Mouse (Mus musculus) liver, postnatal 0 days (tissue): ENCODE data around the gene Zfp318.

Experiments used
- CTCF ChIP-seq: sonication (generic); IDR thresholded peaks from 2 replicates; pipeline ENCODE4 v1.5.1; 2016; ENCODE audit warnings: antibody characterized with exemption, low read depth
- EP300 ChIP-seq: IDR thresholded peaks from 2 replicates; pipeline ENCODE4 v1.6.1; 2016; ENCODE audit warnings: antibody characterized with exemption, low read depth, mild to moderate bottlenecking

- TF ChIP-seq EP300 (no peak), CTCF (peak; percentile 74)
Observed at GRCm38 (mm10) chr17:46371783-46372182, 11.7 kb upstream of the Zfp318 start.
